27 mouse cellular contexts compared by ENCODE assay signal in the genomic region with DNA sequence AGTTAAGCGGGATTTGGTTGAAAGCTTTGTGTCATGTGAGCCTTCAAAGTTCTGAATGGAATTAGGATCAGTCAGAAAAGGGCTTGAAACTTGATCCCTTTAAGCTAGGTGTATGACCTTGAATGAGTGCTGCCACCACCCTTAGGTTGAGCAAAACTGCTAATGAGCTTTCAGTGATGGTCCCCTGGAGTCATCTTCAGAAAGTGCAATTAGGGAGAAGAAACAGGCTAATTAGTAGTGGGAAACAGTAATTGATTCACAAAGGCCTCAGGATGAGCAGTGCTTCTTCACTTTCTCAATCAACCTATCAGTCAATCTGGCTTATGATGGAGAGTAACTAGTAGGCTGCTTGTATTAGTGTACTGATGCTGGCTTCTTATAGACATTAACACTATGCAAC.
DNase-seq lines count a peak whose midpoint lies in the region; ATAC-seq and TF ChIP-seq lines count a peak whose summit lies in the region.
"Had no signal": no experiment of that assay in that cellular context is flagged by ENCODE, and none has a peak within 500 bp of the region (broad histone marks: within the 10 kb centered on the region; RNA-seq: fewer than 3 reads in every experiment).

No protein-coding gene starts in this region.

- no peaks in the 10 kb centered on the region for H3K27me3 ChIP-seq in embryonic facial prominence, embryonic 11.5 days (ENCODE audit: control insufficient read depth, insufficient read depth, low read length)
- no peaks in the 10 kb centered on the region for H3K27me3 ChIP-seq in embryonic facial prominence, embryonic 10.5 days (replicated peaks; ENCODE audit: low read depth, poor library complexity, severe bottlenecking)
- no peaks in the 10 kb centered on the region for H3K27me3 ChIP-seq in hindbrain, embryonic 16.5 days (replicated peaks; ENCODE audit: control insufficient read depth, insufficient read depth, low read length)
- no peaks in the 10 kb centered on the region for H3K27me3 ChIP-seq in hindbrain, embryonic 11.5 days (ENCODE audit: control insufficient read depth, insufficient read depth, low read length)
- H3K27me3 ChIP-seq in midbrain, postnatal 0 days (ENCODE audit: insufficient read depth, low read length), result no peaks in the 10 kb centered on the region
- no peaks in the 10 kb centered on the region for H3K27me3 ChIP-seq in midbrain, embryonic 16.5 days (ENCODE audit: control insufficient read depth, insufficient read depth, low read depth, low read length)
- H3K27me3 ChIP-seq: liver, embryonic 12.5 days had no signal

- 51% methylated on average over 1 of the region's 1 CpGs for WGBS in embryonic facial prominence, embryonic 11.5 days
- 38% methylated on average over 1 of the region's 1 CpGs for WGBS in embryonic facial prominence, embryonic 10.5 days
- WGBS in hindbrain, embryonic 16.5 days, result 49% methylated on average over 1 of the region's 1 CpGs
- WGBS in hindbrain, embryonic 11.5 days, result 56% methylated on average over 1 of the region's 1 CpGs
- 48% methylated on average over 1 of the region's 1 CpGs for WGBS in midbrain, postnatal 0 days
- WGBS in midbrain, embryonic 16.5 days, result 43% methylated on average over 1 of the region's 1 CpGs

- H3K4me1 ChIP-seq in embryonic facial prominence, embryonic 11.5 days (ENCODE audit: control insufficient read depth, insufficient read depth, low read length), result no peaks in the 10 kb centered on the region
- no peaks in the 10 kb centered on the region for H3K4me1 ChIP-seq in embryonic facial prominence, embryonic 10.5 days
- H3K4me1 ChIP-seq in hindbrain, embryonic 16.5 days (ENCODE audit: control insufficient read depth, insufficient read depth, low read depth, low read length), result no peaks in the 10 kb centered on the region
- no peaks in the 10 kb centered on the region for H3K4me1 ChIP-seq in hindbrain, embryonic 11.5 days (replicated peaks; ENCODE audit: control insufficient read depth, insufficient read depth, low read length)
- H3K4me1 ChIP-seq in midbrain, postnatal 0 days (ENCODE audit: insufficient read depth, low read length), result no peaks in the 10 kb centered on the region
- no peaks in the 10 kb centered on the region for H3K4me1 ChIP-seq in midbrain, embryonic 16.5 days (ENCODE audit: control insufficient read depth, insufficient read depth, low read length)
- H3K4me1 ChIP-seq: liver, embryonic 12.5 days had no signal

- H3K9me3 ChIP-seq in embryonic facial prominence, embryonic 11.5 days (replicated peaks; ENCODE audit: control insufficient read depth, low read length), result no peaks in the 10 kb centered on the region
- H3K9me3 ChIP-seq in embryonic facial prominence, embryonic 10.5 days, result no peaks in the 10 kb centered on the region
- no peaks in the 10 kb centered on the region for H3K9me3 ChIP-seq in hindbrain, embryonic 16.5 days (ENCODE audit: control insufficient read depth, low read length)
- H3K9me3 ChIP-seq in hindbrain, embryonic 11.5 days (ENCODE audit: control insufficient read depth, low read length), result no peaks in the 10 kb centered on the region
- H3K9me3 ChIP-seq in midbrain, postnatal 0 days (ENCODE audit: low read length), result no peaks in the 10 kb centered on the region
- no peaks in the 10 kb centered on the region for H3K9me3 ChIP-seq in midbrain, embryonic 16.5 days (replicated peaks; ENCODE audit: control insufficient read depth, low read length, poor library complexity, severe bottlenecking)
- H3K9me3 ChIP-seq: liver, embryonic 12.5 days had no signal

- no peak overlapping the region for H3K9ac ChIP-seq in embryonic facial prominence, embryonic 11.5 days (replicated peaks; ENCODE audit: low read length)
- no peak overlapping the region for H3K9ac ChIP-seq in hindbrain, embryonic 16.5 days (ENCODE audit: low read depth, low read length)
- H3K9ac ChIP-seq in hindbrain, embryonic 11.5 days (ENCODE audit: low read depth, low read length), result no peak overlapping the region
- H3K9ac ChIP-seq in midbrain, postnatal 0 days (replicated peaks; ENCODE audit: low read length, poor library complexity, severe bottlenecking), result no peak overlapping the region
- no peak overlapping the region for H3K9ac ChIP-seq in midbrain, embryonic 16.5 days (ENCODE audit: low read depth, low read length)
- H3K9ac ChIP-seq: liver, embryonic 12.5 days; liver, postnatal 0 days had no signal

- no peaks in the 10 kb centered on the region for H3K36me3 ChIP-seq in embryonic facial prominence, embryonic 11.5 days (replicated peaks; ENCODE audit: control insufficient read depth, insufficient read depth, low read depth, low read length)
- no peaks in the 10 kb centered on the region for H3K36me3 ChIP-seq in embryonic facial prominence, embryonic 10.5 days (replicated peaks)
- no peaks in the 10 kb centered on the region for H3K36me3 ChIP-seq in hindbrain, embryonic 16.5 days (ENCODE audit: control insufficient read depth, insufficient read depth, low read length)
- H3K36me3 ChIP-seq in hindbrain, embryonic 11.5 days (ENCODE audit: control insufficient read depth, insufficient read depth, low read length), result no peaks in the 10 kb centered on the region
- no peaks in the 10 kb centered on the region for H3K36me3 ChIP-seq in midbrain, postnatal 0 days (ENCODE audit: insufficient read depth, low read length)
- H3K36me3 ChIP-seq in midbrain, embryonic 16.5 days (ENCODE audit: control insufficient read depth, insufficient read depth, low read length), result no peaks in the 10 kb centered on the region
- H3K36me3 ChIP-seq: liver, embryonic 12.5 days had no signal

- no peak for DNase-seq in embryonic facial prominence, embryonic 11.5 days (ENCODE audit: low spot score)
- DNase-seq in embryonic facial prominence, embryonic 10.5 days (ENCODE audit: low spot score), result no peak
- DNase-seq in hindbrain, embryonic 11.5 days (ENCODE audit: low spot score), result no peak
- peak; percentile 8 for DNase-seq in midbrain, postnatal 0 days (ENCODE audit: low spot score)
- DNase-seq in urinary bladder, postnatal 4 days (ENCODE audit: low spot score in 2 of 2), result no peak
- DNase-seq: adrenal gland, postnatal 25 days; cerebellum, adult 8-10 months; cerebellum, postnatal 25 days; gastrocnemius, adult 2 months; gastrocnemius, postnatal 36 days; heart, adult 18-20 months; heart, postnatal 36 days; kidney, adult 8-10 months; kidney, postnatal 4 days; left cerebral cortex, postnatal 4 days; liver, postnatal 0 days; lung, postnatal 36 days; right cerebral cortex, adult 18-20 months; spleen, adult 18-20 months; thymus, postnatal 14 days had no signal

- no peak overlapping the region for H3K4me3 ChIP-seq in embryonic facial prominence, embryonic 11.5 days (ENCODE audit: low read depth, low read length)
- no peak overlapping the region for H3K4me3 ChIP-seq in embryonic facial prominence, embryonic 10.5 days
- no peak overlapping the region for H3K4me3 ChIP-seq in hindbrain, embryonic 16.5 days (ENCODE audit: low read length)
- no peak overlapping the region for H3K4me3 ChIP-seq in hindbrain, embryonic 11.5 days (ENCODE audit: low read depth, low read length)
- no peak overlapping the region for H3K4me3 ChIP-seq in midbrain, postnatal 0 days (ENCODE audit: low read depth, low read length)
- no peak overlapping the region for H3K4me3 ChIP-seq in midbrain, embryonic 16.5 days (ENCODE audit: low read depth, low read length)
- H3K4me3 ChIP-seq: gastrocnemius, adult 2 months; liver, embryonic 12.5 days had no signal

- H3K27ac ChIP-seq in embryonic facial prominence, embryonic 11.5 days (replicated peaks; ENCODE audit: low read depth, low read length), result no peak overlapping the region
- no peak overlapping the region for H3K27ac ChIP-seq in embryonic facial prominence, embryonic 10.5 days (replicated peaks)
- H3K27ac ChIP-seq in hindbrain, embryonic 16.5 days (ENCODE audit: low read depth, low read length), result no peak overlapping the region
- H3K27ac ChIP-seq in hindbrain, embryonic 11.5 days (ENCODE audit: low read depth, low read length), result no peak overlapping the region
- H3K27ac ChIP-seq in midbrain, postnatal 0 days (ENCODE audit: low read depth, low read length), result no peak overlapping the region
- H3K27ac ChIP-seq in midbrain, embryonic 16.5 days (ENCODE audit: low read length), result no peak overlapping the region
- H3K27ac ChIP-seq: gastrocnemius, adult 2 months; kidney, postnatal 0 days; liver, embryonic 12.5 days had no signal

- 0 out of 2 replicates have a peak, but pooled peaks have one; percentile 39 for ATAC-seq in embryonic facial prominence, embryonic 11.5 days (replicated peaks; ENCODE audit: insufficient number of reproducible peaks, low FRiP score, low TSS enrichment, low read depth)
- ATAC-seq in hindbrain, embryonic 16.5 days, result 0 out of 2 replicates have a peak, but pooled peaks have one; percentile 27
- ATAC-seq in hindbrain, embryonic 11.5 days (ENCODE audit: low FRiP score), result no peak
- ATAC-seq in midbrain, postnatal 0 days (ENCODE audit: low FRiP score), result no peak
- no peak for ATAC-seq in midbrain, embryonic 16.5 days
- ATAC-seq in frontal cortex, adult (ENCODE audit: low TSS enrichment), result no peak
- ATAC-seq: intestine, embryonic 16.5 days; liver, embryonic 12.5 days; liver, postnatal 0 days had no signal

- H3K4me2 ChIP-seq in embryonic facial prominence, embryonic 11.5 days (ENCODE audit: low read depth, low read length), result no peak overlapping the region
- no peak overlapping the region for H3K4me2 ChIP-seq in hindbrain, embryonic 16.5 days (ENCODE audit: low read length)
- no peak overlapping the region for H3K4me2 ChIP-seq in hindbrain, embryonic 11.5 days (replicated peaks; ENCODE audit: low read depth, low read length)
- H3K4me2 ChIP-seq in midbrain, postnatal 0 days (ENCODE audit: low read depth, low read length, poor library complexity, severe bottlenecking), result no peak overlapping the region
- H3K4me2 ChIP-seq in midbrain, embryonic 16.5 days (ENCODE audit: low read length), result no peak overlapping the region
- H3K4me2 ChIP-seq: heart, embryonic 11.5 days; liver, embryonic 12.5 days had no signal

- no peak for TF ChIP-seq CTCF in midbrain, postnatal 0 days (IDR thresholded peaks at IDR 0.05)

Comparison
In these comparisons a context has a peak if more than half of its experiments do, and no peak if none do; other contexts are left out.
1. ATAC-seq: peak in embryonic facial prominence, embryonic 11.5 days (single experiment) and hindbrain, embryonic 16.5 days (single experiment); none in hindbrain, embryonic 11.5 days (single experiment), midbrain, postnatal 0 days (single experiment), midbrain, embryonic 16.5 days (single experiment) and frontal cortex, adult (single experiment).